Mouse (Mus musculus) thymus, postnatal 10 days (tissue): Measurements from ENCODE around the gene Tcf25.
"Not testable (repeated sequence)": the region's sequence is repeated elsewhere in the genome, so short reads cannot be mapped to it uniquely, and the experiment has no call there.

Experiments
- DNase-seq, 2 experiments: peaks; one replicate each; pipeline ENCODE4 v3.0.0; 2021; ENCODE audit warnings: low spot score in 2 of 2

Tcf25 gene

GRCm38 (mm10) chr8:123410788-123411187 is 37.2 kb downstream of the Tcf25 start:
- DNase-seq = no peak

- no peak for DNase-seq
Observed at GRCm38 (mm10) chr8:123411246-123411645, 37.7 kb downstream of the Tcf25 start, which contains the start of gene Tubb3. Tubb3 (plus strand) TSS chr8:123411424.

DNA sequence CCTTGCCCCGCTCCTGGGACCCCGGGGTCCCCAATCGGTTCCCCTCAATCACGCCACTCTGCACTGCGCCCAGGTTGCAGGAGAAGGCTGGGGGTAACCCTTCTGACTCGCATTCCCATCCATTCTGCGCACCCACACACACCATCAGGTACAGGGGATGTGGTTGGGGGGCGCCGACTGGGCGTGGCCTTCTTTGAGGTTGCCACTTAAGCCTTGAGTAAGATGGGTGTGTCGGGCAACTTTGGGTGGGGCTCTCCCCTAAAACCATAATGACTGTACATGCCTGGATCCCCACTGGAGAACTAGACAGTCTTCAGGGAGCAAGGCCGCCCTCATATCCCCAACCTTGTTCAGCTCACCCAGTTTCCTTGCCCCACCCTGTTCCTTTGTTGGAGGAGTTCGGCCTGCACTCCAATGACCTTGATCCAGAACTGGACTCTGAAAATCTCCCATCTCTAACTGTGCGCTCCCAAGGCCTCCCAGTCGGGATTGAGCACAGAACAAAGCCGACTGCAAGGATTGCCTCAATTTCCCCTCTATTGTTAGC is 38.3 kb downstream of the Tcf25 start:
- no peak for DNase-seq

- no peak for DNase-seq
Observed at GRCm38 (mm10) chr8:123412560-123413170, 39.1 kb downstream of the Tcf25 start.

- peak in 1 of 2 experiments; percentile 51 for DNase-seq
Observed at GRCm38 (mm10) chr8:123414255-123414654, 40.7 kb downstream of the Tcf25 start.

GRCm38 (mm10) chr8:123414997-123415696 is 41.6 kb downstream of the Tcf25 start:
- not testable (repeated sequence) for DNase-seq

DNA sequence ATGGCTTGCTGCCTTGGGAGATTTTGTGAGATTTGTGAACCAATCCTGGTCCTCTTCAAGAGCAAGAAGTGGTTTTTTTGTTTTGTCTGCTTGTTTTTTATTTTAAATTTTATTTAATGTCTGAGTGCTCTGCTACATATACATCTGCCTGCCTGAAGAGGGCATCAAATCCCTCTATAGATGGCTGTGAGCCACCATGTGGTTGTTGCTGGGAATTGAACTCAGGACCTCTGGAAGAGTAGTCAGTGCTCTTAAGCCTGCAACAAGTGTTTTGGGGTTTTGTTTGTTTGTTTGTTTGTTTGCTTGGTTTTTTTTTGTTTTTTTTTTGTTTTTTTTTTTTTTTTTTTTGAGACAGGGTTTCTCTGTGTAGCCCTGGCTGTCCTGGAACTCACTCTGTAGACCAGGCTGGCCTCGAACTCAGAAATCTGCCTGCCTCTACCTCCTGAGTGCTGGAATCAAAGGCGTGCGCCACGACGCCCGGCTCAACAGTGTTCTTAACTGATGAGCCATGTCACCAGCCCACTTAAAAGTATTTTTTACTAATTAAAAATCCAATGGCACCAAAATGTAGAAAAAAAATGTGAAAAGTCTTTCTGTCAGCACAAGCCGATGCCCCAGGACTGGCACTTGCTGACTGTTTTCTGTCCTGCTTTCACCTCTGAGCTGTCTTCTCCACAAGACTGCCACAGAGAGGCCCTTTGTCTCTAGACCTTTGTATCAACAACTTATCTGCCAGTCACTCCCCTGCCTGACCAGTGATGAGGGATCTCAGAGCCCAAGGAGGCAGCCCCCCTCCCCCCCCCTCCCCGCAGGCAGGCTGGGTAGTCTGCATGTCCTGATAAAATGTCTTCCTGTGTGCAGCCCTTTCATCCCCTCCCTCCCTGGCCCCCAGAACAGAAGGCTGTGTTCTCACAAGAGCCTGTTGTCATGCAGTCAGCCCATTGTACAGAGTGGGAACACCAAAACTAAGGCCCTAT is 42.7 kb downstream of the Tcf25 start:
- peak in 1 of 2 experiments; percentile 51 for DNase-seq

DNA sequence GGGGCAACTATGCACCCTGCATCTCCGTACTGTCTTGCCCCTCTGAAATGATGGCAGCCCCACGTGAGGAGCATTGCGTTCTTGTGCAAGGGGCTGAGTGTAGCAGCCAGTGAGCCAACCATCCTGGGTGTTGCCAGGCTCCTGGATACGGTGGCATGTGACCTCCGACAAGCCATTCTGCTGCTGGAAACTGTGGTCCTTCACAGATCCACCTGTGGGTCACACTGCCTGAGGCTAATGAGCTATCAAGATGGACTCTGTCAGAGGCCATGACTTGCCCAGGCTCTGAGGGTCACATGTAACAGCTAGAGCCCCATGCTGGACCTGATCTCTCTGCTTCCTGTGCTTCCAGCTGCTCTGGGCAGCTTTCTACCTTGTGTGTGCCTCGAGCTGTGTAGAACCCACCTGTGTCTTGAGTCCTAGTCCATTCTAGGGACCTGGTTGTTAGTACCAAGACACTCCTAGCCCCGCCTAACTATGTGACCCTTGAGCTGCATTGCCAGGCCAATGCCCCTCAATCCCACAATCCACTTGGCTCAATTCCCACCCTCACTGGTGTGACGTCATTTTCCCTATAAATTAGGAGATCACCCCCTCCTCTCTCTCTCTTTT is 43.5 kb downstream of the Tcf25 start:
- DNase-seq = no peak

- no peak for DNase-seq
Observed at GRCm38 (mm10) chr8:123419711-123420110, 46.2 kb downstream of the Tcf25 start.

DNA sequence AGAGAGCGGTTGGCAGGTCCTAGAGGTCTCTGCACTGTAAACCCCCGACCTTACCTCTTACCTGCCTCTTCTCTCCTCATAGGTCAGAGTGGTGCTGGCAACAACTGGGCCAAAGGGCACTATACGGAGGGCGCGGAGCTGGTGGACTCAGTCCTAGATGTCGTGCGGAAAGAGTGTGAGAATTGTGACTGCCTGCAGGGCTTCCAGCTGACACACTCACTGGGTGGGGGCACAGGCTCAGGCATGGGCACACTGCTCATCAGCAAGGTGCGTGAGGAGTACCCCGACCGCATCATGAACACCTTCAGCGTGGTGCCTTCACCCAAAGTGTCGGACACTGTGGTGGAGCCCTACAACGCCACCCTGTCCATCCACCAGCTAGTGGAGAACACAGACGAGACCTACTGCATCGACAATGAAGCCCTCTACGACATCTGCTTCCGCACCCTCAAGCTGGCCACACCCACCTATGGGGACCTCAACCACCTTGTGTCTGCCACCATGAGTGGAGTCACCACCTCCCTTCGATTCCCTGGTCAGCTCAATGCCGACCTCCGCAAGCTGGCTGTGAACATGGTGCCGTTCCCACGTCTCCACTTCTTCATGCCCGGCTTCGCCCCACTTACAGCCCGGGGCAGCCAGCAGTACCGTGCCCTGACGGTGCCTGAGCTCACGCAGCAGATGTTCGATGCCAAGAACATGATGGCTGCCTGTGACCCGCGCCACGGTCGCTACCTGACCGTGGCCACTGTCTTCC is 47.1 kb downstream of the Tcf25 start:
- no peak for DNase-seq

DNA sequence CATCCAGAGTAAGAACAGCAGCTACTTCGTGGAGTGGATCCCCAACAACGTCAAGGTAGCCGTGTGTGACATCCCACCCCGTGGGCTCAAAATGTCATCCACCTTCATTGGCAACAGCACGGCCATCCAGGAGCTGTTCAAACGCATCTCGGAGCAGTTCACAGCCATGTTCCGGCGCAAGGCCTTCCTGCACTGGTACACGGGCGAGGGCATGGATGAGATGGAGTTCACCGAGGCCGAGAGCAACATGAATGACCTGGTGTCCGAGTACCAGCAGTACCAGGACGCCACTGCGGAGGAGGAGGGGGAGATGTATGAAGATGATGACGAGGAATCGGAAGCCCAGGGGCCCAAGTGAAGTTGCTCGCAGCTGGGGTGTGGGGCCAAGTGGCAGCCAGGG is 47.8 kb downstream of the Tcf25 start:
- DNase-seq = no peak

GRCm38 (mm10) chr8:123422056-123422780 is 48.7 kb downstream of the Tcf25 start:
- peak in 1 of 2 experiments; percentile 82 for DNase-seq

- DNase-seq = no peak
Observed at GRCm38 (mm10) chr8:123422781-123423159, 49.2 kb downstream of the Tcf25 start.

GRCm38 (mm10) chr8:123423441-123423840 is 49.9 kb downstream of the Tcf25 start, which contains the start of gene Def8:
Def8 (plus strand) TSS chr8:123423527.
- DNase-seq = no peak

- DNase-seq = no peak
Observed at GRCm38 (mm10) chr8:123426511-123427509, 53.3 kb downstream of the Tcf25 start.

DNA sequence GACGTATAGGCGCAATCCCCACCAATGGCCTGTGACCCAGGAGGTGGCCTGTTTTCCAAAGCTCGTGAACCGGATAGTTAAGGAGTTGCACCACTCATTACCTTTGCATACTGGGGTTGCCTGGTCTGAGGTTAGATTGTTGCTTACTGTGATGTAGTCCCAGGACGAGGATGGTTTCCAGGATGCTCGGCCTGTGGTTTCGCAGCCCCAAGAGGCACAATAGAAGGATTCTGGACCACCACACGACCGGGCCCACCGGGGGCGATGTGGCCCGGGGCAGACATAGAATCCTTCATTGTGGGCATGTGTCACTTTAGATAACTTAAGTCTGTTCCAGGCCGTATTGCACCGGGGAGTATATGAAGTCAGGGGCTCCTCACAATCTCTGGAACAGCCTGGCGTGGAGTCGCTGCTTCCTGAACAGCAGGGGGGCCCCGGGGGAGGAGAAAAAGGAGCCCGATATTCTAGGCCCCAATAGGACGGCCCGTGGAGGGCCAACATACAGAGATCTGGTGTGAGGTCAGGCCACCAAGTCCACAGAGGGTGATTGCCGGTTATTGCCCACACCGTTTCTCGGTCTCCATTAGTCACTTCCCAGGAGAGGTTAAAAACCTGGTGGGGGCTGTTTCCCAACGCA is 54.2 kb downstream of the Tcf25 start:
- no peak for DNase-seq

DNA sequence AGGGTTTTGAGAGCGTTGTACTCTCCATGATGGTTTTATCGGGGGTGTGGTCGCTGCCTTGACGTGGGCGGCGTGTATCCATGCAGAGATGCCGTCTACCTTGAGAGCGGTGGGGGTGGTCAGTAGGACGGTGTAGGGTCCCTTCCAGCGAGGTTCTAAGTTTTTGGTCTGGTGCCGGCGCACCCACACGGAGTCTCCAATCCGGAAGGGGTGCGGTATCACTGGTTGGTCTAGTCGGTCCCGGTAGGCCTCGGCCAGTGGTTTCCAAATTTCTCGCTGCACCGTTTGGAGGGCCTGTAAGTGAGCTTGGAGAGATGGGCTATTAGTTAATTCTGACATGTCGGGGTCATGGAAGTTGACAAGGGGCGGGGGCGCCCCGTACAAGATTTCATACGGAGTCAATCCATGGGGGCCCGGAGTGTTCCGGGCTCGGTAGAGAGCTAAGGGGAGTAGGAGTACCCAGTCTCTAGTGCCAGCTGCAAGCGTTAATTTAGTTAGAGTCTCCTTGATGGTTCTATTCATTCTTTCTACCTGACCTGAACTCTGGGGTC is 54.9 kb downstream of the Tcf25 start:
- no peak for DNase-seq
